Mouse (Mus musculus) liver, adult 10 weeks (tissue): ENCODE data around the gene Tnfrsf17. TPM values are rescaled to one million over a fixed set of nuclear protein-coding genes. Genes with fewer than 3 reads are reported as not detected.

Experiments used
- polyA plus RNA-seq: library from polyadenylated mRNA; stranded (reverse); fragments of 350-450 nt; fragmentation: Illumina TruSeq; extraction: RNeasy Lipid Tissue Mini Kit (QIAGEN cat#74804); gene quantifications from one replicate; pipeline ENCODE4 v1.2.3, GENCODE M21; 2014; ENCODE audit warnings: low read depth, low replicate concordance

Tnfrsf17 gene
- not detected for polyA plus RNA-seq

GRCm38 (mm10) chr16:11313512-11313911 lies at the start of gene Tnfrsf17:
Gene Tnfrsf17, plus strand, starts transcription at chr16:11313812.

GRCm38 (mm10) chr16:11322409-11323323 lies 9.1 kb downstream of the Tnfrsf17 start, which contains the start of gene Snx29:
Gene Snx29, plus strand, starts transcription at chr16:11322908.

Other genes with a start within 250 kb of the Tnfrsf17 start
- 41.6 TPM for gene Litaf, start 247.7 kb upstream of the Tnfrsf17 start, polyA plus RNA-seq
- 13.1 TPM for gene Txndc11, start 179.2 kb upstream of the Tnfrsf17 start, polyA plus RNA-seq
- 102 TPM for gene Zc3h7a, start 137.4 kb upstream of the Tnfrsf17 start, polyA plus RNA-seq
- 87.1 TPM for gene Rsl1d1, start 110.5 kb upstream of the Tnfrsf17 start, polyA plus RNA-seq
- gene Gspt1, start 59.5 kb upstream of the Tnfrsf17 start, polyA plus RNA-seq: 231 TPM
- gene Snx29, start 9.1 kb downstream of the Tnfrsf17 start, polyA plus RNA-seq: 0.74 TPM